Mouse (Mus musculus) C2C12 (cell line): ENCODE results near the gene Ankrd27.

Experiments used
- CTCF ChIP-seq: IDR thresholded peaks from one replicate; pipeline ENCODE4 v1.5.1; 2011; ENCODE audit not compliant: control insufficient read depth, insufficient read depth, insufficient read length
- MAX ChIP-seq: IDR thresholded peaks from one replicate; pipeline ENCODE4 v1.6.1; 2011; ENCODE audit warnings: mild to moderate bottlenecking, control low read depth

DNA sequence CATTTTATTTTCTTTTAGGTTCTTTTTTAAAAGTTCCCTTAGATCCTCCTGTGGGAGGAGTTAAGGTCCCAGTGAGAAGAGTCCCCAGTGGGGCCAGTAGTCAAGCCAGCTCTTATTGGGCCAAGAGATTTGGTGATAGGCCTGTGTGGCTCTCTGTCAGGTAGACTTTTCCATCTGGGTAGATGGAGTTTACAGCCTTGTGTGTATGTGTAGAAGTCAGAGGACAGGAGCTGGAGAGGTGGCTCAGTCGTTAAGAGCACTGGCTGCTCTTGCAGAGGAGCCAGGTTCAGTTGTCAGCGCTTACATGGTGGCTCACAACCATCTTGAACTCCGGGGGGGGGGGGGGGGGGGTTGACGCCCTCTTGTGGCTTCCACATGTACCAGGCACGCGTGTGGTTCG, 3.4 kb downstream of the Ankrd27 start:
- TF ChIP-seq MAX, result no peak
- no peak for TF ChIP-seq CTCF
